8 mouse cellular contexts compared by ENCODE assay signal in genomic region chr4:95052025-95052899, GRCm38 (mm10). TPM values are rescaled to one million over a fixed set of nuclear protein-coding genes. Genes with fewer than 3 reads are reported as not detected.
DNase-seq lines count a peak whose midpoint lies in the region; ATAC-seq and TF ChIP-seq lines count a peak whose summit lies in the region.

Gene Jun (minus strand): TSS chr4:95052222.

- H3K9ac ChIP-seq in lung, postnatal 0 days (replicated peaks; ENCODE audit: low read depth), result peak within 1 kb of the TSS; percentile 99

- no peak for TF ChIP-seq CTCF in lung, postnatal 0 days (IDR thresholded peaks at IDR 0.05)

- H3K36me3 ChIP-seq in hindbrain, embryonic 10.5 days, result no peaks in the 10 kb centered on the region
- peaks cover 4% of the 10 kb centered on the region; the same call in 1 of the 2 replicates for H3K36me3 ChIP-seq in lung, postnatal 0 days (ENCODE audit: insufficient read depth, low read length)

- TF ChIP-seq EP300 in lung, postnatal 0 days (IDR thresholded peaks at IDR 0.05), result peak; percentile 74

- peak within 1 kb of the TSS; percentile 83 for H3K4me2 ChIP-seq in lung, postnatal 0 days (replicated peaks; ENCODE audit: low read depth, low read length)

- peak within 1 kb of the TSS; percentile 96 for H3K27ac ChIP-seq in hindbrain, embryonic 10.5 days
- H3K27ac ChIP-seq in lung, postnatal 0 days (ENCODE audit: low read length), result peak within 1 kb of the TSS; percentile 100

- H3K27me3 ChIP-seq in hindbrain, embryonic 10.5 days (ENCODE audit: insufficient read depth, poor library complexity, severe bottlenecking), result no peaks in the 10 kb centered on the region
- no peaks in the 10 kb centered on the region for H3K27me3 ChIP-seq in lung, postnatal 0 days (replicated peaks; ENCODE audit: insufficient read depth, low read length)

- peak within 1 kb of the TSS; percentile 86 for H3K4me3 ChIP-seq in hindbrain, embryonic 10.5 days
- H3K4me3 ChIP-seq in lung, postnatal 0 days (ENCODE audit: low read depth, low read length), result peak within 1 kb of the TSS; percentile 94

- no peaks in the 10 kb centered on the region for H3K9me3 ChIP-seq in hindbrain, embryonic 10.5 days
- H3K9me3 ChIP-seq in lung, postnatal 0 days (ENCODE audit: low read length), result no peaks in the 10 kb centered on the region

- DNase-seq in MN1 (ENCODE audit: low spot score), result peak; percentile 97
- peak; percentile 100 for DNase-seq in cerebellum, adult 9-10 months
- DNase-seq in hindbrain, embryonic 10.5 days (ENCODE audit: low spot score), result peak; percentile 100
- DNase-seq in layer of hippocampus, adult 9-11 months, result peak; percentile 100
- peak; percentile 100 for DNase-seq in lung, postnatal 0 days (ENCODE audit: low spot score)
- DNase-seq in ovary, postnatal 14 days (ENCODE audit: low spot score), result peak; percentile 98
- peak; percentile 99 for DNase-seq in thymus, postnatal 14 days

- peaks cover 45% of the 10 kb centered on the region for H3K4me1 ChIP-seq in hindbrain, embryonic 10.5 days (replicated peaks)
- 0 out of 2 replicates have a peak, but pooled peaks cover 8% of the 10 kb centered on the region for H3K4me1 ChIP-seq in lung, postnatal 0 days (ENCODE audit: insufficient read depth, low read depth, low read length)

- under 1% methylated on average over 68 of the region's 68 CpGs for WGBS in hindbrain, embryonic 10.5 days
- WGBS in lung, postnatal 0 days, result 4% methylated on average over 57 of the region's 68 CpGs

- peak; percentile 66 for ATAC-seq in frontal cortex, adult (ENCODE audit: low TSS enrichment)
- ATAC-seq in lung, postnatal 0 days, result peak; percentile 88

RNA-seq across cellular contexts. Expression of gene Jun, which starts in this region (rescaled TPM):
- 63.7 and 64.6 TPM in 2 replicates for polyA plus RNA-seq in hindbrain, embryonic 10.5 days (2016; fragmentation: Nextera tagmentation; extraction: Ambion mirVana)
- polyA plus RNA-seq in lung, postnatal 0 days (2015; fragmentation: Nextera tagmentation; extraction: Ambion mirVana), result 145 and 158 TPM in 2 replicates

Comparison
In these comparisons a context has a peak if more than half of its experiments do, and no peak if none do; other contexts are left out.
1. Peak in every context shown above with its lines: DNase-seq, ATAC-seq, H3K4me3 ChIP-seq and H3K27ac ChIP-seq.